Mouse (Mus musculus): ENCODE measurements at regions not wholly inside any gene's neighbourhood (a gene's known extent, or its start where the extent isn't known, plus 50 kb on each side); places are given as distances from the start of the nearest gene placed in this dataset.
A peak's percentile ranks its signal among the peaks of the same experiment; 100 is the strongest.

GRCm38 (mm10) chr11:24685545-24686467, 608.0 kb downstream of the Bcl11a start:
- DNase-seq (ENCODE audit: low spot score in 2 of 2): no peak

GRCm38 (mm10) chr11:24688160-24688782, 610.4 kb downstream of the Bcl11a start:
- no peak for DNase-seq (ENCODE audit: low spot score in 2 of 2)

- peak in 1 of 2 experiments; percentile 16 for DNase-seq (ENCODE audit: low spot score in 2 of 2)
Measured at GRCm38 (mm10) chr11:24689807-24690333, 612.0 kb downstream of the Bcl11a start.

GRCm38 (mm10) chr11:24693926-24694325, 616.1 kb downstream of the Bcl11a start:
- no peak for DNase-seq (ENCODE audit: low spot score in 2 of 2)

GRCm38 (mm10) chr11:24695010-24695720, 617.3 kb downstream of the Bcl11a start:
- no peak for DNase-seq (ENCODE audit: low spot score in 2 of 2)

GRCm38 (mm10) chr11:24696561-24696960, 618.7 kb downstream of the Bcl11a start:
- DNase-seq (ENCODE audit: low spot score in 2 of 2): no peak

- DNase-seq (ENCODE audit: low spot score in 2 of 2): no peak
Measured at GRCm38 (mm10) chr11:24708790-24709189, 630.9 kb downstream of the Bcl11a start.

- peak; percentile 19 to 34 for DNase-seq (ENCODE audit: low spot score in 2 of 2)
Measured at GRCm38 (mm10) chr11:24716539-24717287, 638.9 kb downstream of the Bcl11a start.

- DNase-seq (ENCODE audit: low spot score in 2 of 2): no peak
Measured at GRCm38 (mm10) chr11:24724259-24724937, 646.5 kb downstream of the Bcl11a start.

GRCm38 (mm10) chr11:24726331-24726730, 648.5 kb downstream of the Bcl11a start:
- no peak for DNase-seq (ENCODE audit: low spot score in 2 of 2)

GRCm38 (mm10) chr11:24727404-24727803, 649.5 kb downstream of the Bcl11a start:
- DNase-seq (ENCODE audit: low spot score in 2 of 2): no peak

GRCm38 (mm10) chr11:24731431-24731830, 653.6 kb downstream of the Bcl11a start:
- DNase-seq (ENCODE audit: low spot score in 2 of 2): no peak

- DNase-seq (ENCODE audit: low spot score in 2 of 2): peak in 1 of 2 experiments; percentile 16
Measured at GRCm38 (mm10) chr11:24739710-24740255, 661.9 kb downstream of the Bcl11a start.

GRCm38 (mm10) chr11:24740466-24740865, 662.6 kb downstream of the Bcl11a start:
- no peak for DNase-seq (ENCODE audit: low spot score in 2 of 2)

GRCm38 (mm10) chr11:24742561-24742960, 664.7 kb downstream of the Bcl11a start:
- DNase-seq (ENCODE audit: low spot score in 2 of 2): peak; percentile 65 to 73

- DNase-seq (ENCODE audit: low spot score in 2 of 2): no peak
Measured at GRCm38 (mm10) chr11:24743439-24743838, 665.6 kb downstream of the Bcl11a start.

GRCm38 (mm10) chr11:24745841-24746240, 668.0 kb downstream of the Bcl11a start:
- DNase-seq (ENCODE audit: low spot score in 2 of 2): no peak

- DNase-seq (ENCODE audit: low spot score in 2 of 2): no peak
Measured at GRCm38 (mm10) chr11:24750144-24750779, 672.4 kb downstream of the Bcl11a start.

- DNase-seq (ENCODE audit: low spot score in 2 of 2): peak; percentile 37 to 48
Measured at GRCm38 (mm10) chr11:24758130-24758529, 680.3 kb downstream of the Bcl11a start.

- DNase-seq (ENCODE audit: low spot score in 2 of 2): no peak
Measured at GRCm38 (mm10) chr11:24783470-24783869, 705.6 kb downstream of the Bcl11a start.

Measured in right cerebral cortex, adult 2 months (tissue).